Mouse (Mus musculus) MEL (cell line): ENCODE results near the gene Pdzd2.

ENCODE experiments used
- CHD2 ChIP-seq: IDR thresholded peaks from 2 replicates; pipeline ENCODE4 v1.6.1; 2011; ENCODE audit warnings: low read length, improper control_type of control experiment
- JUND ChIP-seq: IDR thresholded peaks from 2 replicates; pipeline ENCODE4 v1.6.1; 2011; ENCODE audit warnings: low read depth, mild to moderate bottlenecking, improper control_type of control experiment, low read length
- MAX ChIP-seq: IDR thresholded peaks from 2 replicates; pipeline ENCODE4 v1.6.1; 2011; ENCODE audit warnings: low read length, improper control_type of control experiment
- MAZ ChIP-seq: IDR thresholded peaks from 2 replicates; pipeline ENCODE4 v1.6.1; 2012; ENCODE audit warnings: low read depth, mild to moderate bottlenecking, inconsistent platforms, low read length, improper control_type of control experiment
- POLR2A ChIP-seq, 2 experiments: IDR thresholded peaks; 2 replicates each; pipeline ENCODE4 v1.6.1; 2011 to 2012; ENCODE audit warnings: low read length in 2 of 2, mild to moderate bottlenecking in 2 of 2, control low read depth in 1 of 2, improper control_type of control experiment in 1 of 2, low read depth in 1 of 2, moderate library complexity in 1 of 2; ENCODE audit not compliant: control insufficient read depth in 1 of 2, insufficient read depth in 1 of 2, poor library complexity in 1 of 2

DNA sequence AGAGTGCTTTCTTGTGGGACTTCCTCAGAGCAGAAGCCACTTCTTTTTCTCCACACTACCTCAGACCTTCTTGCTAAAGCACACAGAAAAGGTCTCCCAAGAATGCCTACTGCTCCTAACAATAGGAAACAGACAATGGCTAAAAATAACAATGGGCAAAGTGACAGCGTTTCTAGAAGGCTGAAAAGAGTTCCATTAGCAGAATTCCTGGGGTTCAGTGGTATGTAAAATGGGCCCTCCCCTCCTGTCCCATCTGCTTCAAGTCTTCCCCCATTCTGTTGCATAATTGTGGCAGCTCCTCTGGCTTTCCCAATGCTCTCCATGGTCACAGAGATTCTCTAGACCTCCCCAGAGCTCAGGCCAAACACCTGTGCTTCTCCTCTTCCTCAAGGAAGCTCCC, 31.4 kb downstream of the Pdzd2 start:
- TF ChIP-seq POLR2A (IDR thresholded peaks at IDR 0.05; ENCODE audit: control insufficient read depth in 1 of 2, insufficient read depth in 1 of 2, low read depth in 1 of 2, low read length in 2 of 2, poor library complexity in 1 of 2) (no peak), JUND (no peak), MAX (no peak), CHD2 (no peak), MAZ (no peak)
